Mouse (Mus musculus) ES-E14 (cell line): ENCODE measurements around the gene Mrpl44.

Experiments used
- CHD2 ChIP-seq: IDR thresholded peaks from 2 replicates; pipeline ENCODE4 v1.6.1; 2014; ENCODE audit warnings: mild to moderate bottlenecking, low read depth, low read length, inconsistent platforms
- HCFC1 ChIP-seq: IDR thresholded peaks from 2 replicates; pipeline ENCODE4 v1.6.1; 2012; ENCODE audit warnings: low read length, inconsistent platforms, borderline replicate concordance; ENCODE audit not compliant: insufficient read depth
- MAFK ChIP-seq: IDR thresholded peaks from 2 replicates; pipeline ENCODE4 v1.6.1; 2014; ENCODE audit warnings: mild to moderate bottlenecking, low read depth, low read length, inconsistent platforms; ENCODE audit not compliant: insufficient read depth
- ZC3H11A ChIP-seq: IDR thresholded peaks from 2 replicates; pipeline ENCODE4 v1.6.1; 2012; ENCODE audit warnings: low read depth, mild to moderate bottlenecking, inconsistent platforms, low read length, borderline replicate concordance
- ZNF384 ChIP-seq: IDR thresholded peaks from 2 replicates; pipeline ENCODE4 v1.6.1; 2012; ENCODE audit warnings: low read depth, low read length, inconsistent platforms

GRCm38 (mm10) chr1:79761106-79761916 is 14.5 kb upstream of the Mrpl44 start:
- TF ChIP-seq ZNF384 (no peak), ZC3H11A (no peak), MAFK (no peak), HCFC1 (0 out of 2 replicates have a peak, but pooled peaks have one; percentile 44), CHD2 (0 out of 2 replicates have a peak, but pooled peaks have one; percentile 32)
